Mouse (Mus musculus) forebrain, embryonic 16.5 days (tissue): Measurements from ENCODE around the gene Bhlha9. TPM values are rescaled to one million over a fixed set of nuclear protein-coding genes. Genes with fewer than 3 reads are reported as not detected.

ENCODE experiments used
- ATAC-seq: fragments of 200-750 bp; cut with Nextera tagmentation; 2 replicates; pipeline ENCODE4 v1.8.0; 2017; ENCODE audit warnings: mild to moderate bottlenecking, moderate library complexity
- H3K27ac ChIP-seq: fragments of 300-500 bp; sonication (generic); 2 replicates; pipeline ENCODE4 v1.5.1; 2014; ENCODE audit warnings: low read length, control low read depth
- H3K27me3 ChIP-seq: fragments of 300-500 bp; sonication (generic); replicated peaks from 2 replicates; pipeline ENCODE4 v1.6.1; 2014; ENCODE audit warnings: low read length; ENCODE audit not compliant: control insufficient read depth, insufficient read depth
- H3K36me3 ChIP-seq: fragments of 300-500 bp; sonication (generic); 2 replicates; pipeline ENCODE4 v1.6.1; 2014; ENCODE audit not compliant: control insufficient read depth, insufficient read depth
- H3K4me1 ChIP-seq: fragments of 300-500 bp; sonication (generic); replicated peaks from 2 replicates; pipeline ENCODE4 v1.6.1; 2014; ENCODE audit warnings: low read length; ENCODE audit not compliant: control insufficient read depth, insufficient read depth
- H3K4me2 ChIP-seq: fragments of 300-500 bp; sonication (generic); 2 replicates; pipeline ENCODE4 v1.6.1; 2014; ENCODE audit warnings: mild to moderate bottlenecking, low read length, control low read depth
- H3K4me3 ChIP-seq: fragments of 300-500 bp; sonication (generic); replicated peaks from 2 replicates; pipeline ENCODE4 v1.5.1; 2014; ENCODE audit warnings: mild to moderate bottlenecking, low read length, control low read depth
- H3K9ac ChIP-seq: fragments of 300-500 bp; sonication (generic); replicated peaks from 2 replicates; pipeline ENCODE4 v1.6.1; 2014; ENCODE audit warnings: low read depth, low read length, control low read depth
- H3K9me3 ChIP-seq: fragments of 300-500 bp; sonication (generic); 2 replicates; pipeline ENCODE4 v1.6.1; 2016; ENCODE audit warnings: low read length; ENCODE audit not compliant: control insufficient read depth
- WGBS: fragments of 180-500 bp; shearing (Covaris S2); extraction: QIAGEN DNeasy Blood & Tissue Kit; methylation state at CpG from one replicate; pipeline ENCODE4 v1.1.7; 2014; 5-methylcytosine and 5-hydroxymethylcytosine counted together
- polyA plus RNA-seq: library from polyadenylated mRNA; unstranded; fragments of >200 nt; fragmentation: Nextera tagmentation; extraction: Ambion mirVana; gene quantifications from 2 replicates; pipeline ENCODE4 v1.2.1, GENCODE M21; 2015

Gene Bhlha9
- polyA plus RNA-seq, 1 experiment from 2014 or later: 1.3 TPM

GRCm38 (mm10) chr11:76640231-76640630 is 32.0 kb upstream of the Bhlha9 start:
- WGBS: 64% methylated on average over 4 of the region's 4 CpGs
- H3K36me3 ChIP-seq: no peaks in the 10 kb centered on the region
- no peak overlapping the region for H3K4me2 ChIP-seq
- no peak for ATAC-seq
- peaks cover 13% of the 10 kb centered on the region for H3K4me1 ChIP-seq
- H3K9ac ChIP-seq: no peak overlapping the region
- peaks cover 2% of the 10 kb centered on the region; the same call in 1 of the 2 replicates for H3K27me3 ChIP-seq
- no peaks in the 10 kb centered on the region for H3K9me3 ChIP-seq
- no peak overlapping the region for H3K4me3 ChIP-seq
- H3K27ac ChIP-seq: no peak overlapping the region

GRCm38 (mm10) chr11:76644257-76644656 is 28.0 kb upstream of the Bhlha9 start:
- 27% methylated on average over 6 of the region's 6 CpGs for WGBS
- Histone ChIP-seq H3K9me3 (no peaks in the 10 kb centered on the region), H3K4me3 (no peak overlapping the region), H3K4me2 (no peak overlapping the region), H3K9ac (no peak overlapping the region), H3K4me1 (peaks cover 27% of the 10 kb centered on the region), H3K36me3 (no peaks in the 10 kb centered on the region), H3K27ac (no peak overlapping the region), H3K27me3 (peaks cover 8% of the 10 kb centered on the region)
- ATAC-seq: no peak

GRCm38 (mm10) chr11:76645036-76645435 is 27.2 kb upstream of the Bhlha9 start:
- 76% methylated on average over 9 of the region's 9 CpGs for WGBS
- no peak for ATAC-seq
- Histone ChIP-seq H3K4me1 (peaks cover 22% of the 10 kb centered on the region), H3K9ac (no peak overlapping the region), H3K27ac (no peak overlapping the region), H3K4me2 (no peak overlapping the region), H3K4me3 (no peak overlapping the region), H3K9me3 (no peaks in the 10 kb centered on the region), H3K27me3 (peaks cover 8% of the 10 kb centered on the region), H3K36me3 (no peaks in the 10 kb centered on the region)

GRCm38 (mm10) chr11:76645955-76646354 is 26.3 kb upstream of the Bhlha9 start:
- peak overlapping the region; percentile 44 for H3K4me2 ChIP-seq
- peak overlapping the region; percentile 30 for H3K4me3 ChIP-seq
- peaks cover 22% of the 10 kb centered on the region for H3K4me1 ChIP-seq
- H3K27ac ChIP-seq: no peak overlapping the region
- ATAC-seq: peak; percentile 76
- H3K27me3 ChIP-seq: peaks cover 12% of the 10 kb centered on the region
- under 1% methylated on average over 19 of the region's 19 CpGs for WGBS
- peak overlapping the region; percentile 31; the same call in 1 of the 2 replicates for H3K9ac ChIP-seq
- no peaks in the 10 kb centered on the region for H3K36me3 ChIP-seq
- no peaks in the 10 kb centered on the region for H3K9me3 ChIP-seq

GRCm38 (mm10) chr11:76647062-76647461 is 25.2 kb upstream of the Bhlha9 start:
- Histone ChIP-seq H3K4me1 (peaks cover 22% of the 10 kb centered on the region), H3K9ac (no peak overlapping the region), H3K4me2 (peak overlapping the region; percentile 40), H3K27ac (peak overlapping the region; percentile 41; the same call in 1 of the 2 replicates), H3K27me3 (peaks cover 12% of the 10 kb centered on the region), H3K4me3 (peak overlapping the region; percentile 13; the same call in 1 of the 2 replicates), H3K9me3 (no peaks in the 10 kb centered on the region), H3K36me3 (no peaks in the 10 kb centered on the region)
- peak; percentile 83 for ATAC-seq
- WGBS: 0% methylated on average over 7 of the region's 7 CpGs

- H3K9ac ChIP-seq: no peak overlapping the region
These were observed 24.8 kb upstream of the Bhlha9 start for GRCm38 (mm10) chr11:76647500-76647899.

GRCm38 (mm10) chr11:76650862-76651560 is 21.3 kb upstream of the Bhlha9 start:
- Histone ChIP-seq H3K27ac (no peak overlapping the region), H3K27me3 (peaks cover 15% of the 10 kb centered on the region), H3K9ac (no peak overlapping the region), H3K36me3 (no peaks in the 10 kb centered on the region), H3K4me1 (peaks cover 13% of the 10 kb centered on the region), H3K4me3 (no peak overlapping the region), H3K9me3 (no peaks in the 10 kb centered on the region), H3K4me2 (no peak overlapping the region)
- 53% methylated on average over 11 of the region's 14 CpGs for WGBS
- no peak for ATAC-seq

More at GRCm38 (mm10) chr11:76647500-76647899, 24.8 kb upstream of the Bhlha9 start:
- no peaks in the 10 kb centered on the region for H3K9me3 ChIP-seq
- H3K27ac ChIP-seq: peak overlapping the region; percentile 41; the same call in 1 of the 2 replicates
- peaks cover 22% of the 10 kb centered on the region for H3K4me1 ChIP-seq
- ATAC-seq: peak; percentile 79
- H3K27me3 ChIP-seq: peaks cover 14% of the 10 kb centered on the region; the same call in 1 of the 2 replicates
- no peaks in the 10 kb centered on the region for H3K36me3 ChIP-seq
- H3K4me3 ChIP-seq: peak overlapping the region; percentile 13; the same call in 1 of the 2 replicates
- peak overlapping the region; percentile 40 for H3K4me2 ChIP-seq
- WGBS: 5% methylated on average over 9 of the region's 9 CpGs

GRCm38 (mm10) chr11:76652838-76653334 is 19.4 kb upstream of the Bhlha9 start:
- no peaks in the 10 kb centered on the region for H3K4me1 ChIP-seq
- H3K27ac ChIP-seq: no peak overlapping the region
- H3K9me3 ChIP-seq: no peaks in the 10 kb centered on the region
- H3K4me2 ChIP-seq: no peak overlapping the region
- H3K9ac ChIP-seq: no peak overlapping the region
- H3K4me3 ChIP-seq: no peak overlapping the region
- WGBS: 51% methylated on average over 3 of the region's 3 CpGs
- no peak for ATAC-seq
- H3K36me3 ChIP-seq: no peaks in the 10 kb centered on the region
- H3K27me3 ChIP-seq: peaks cover 15% of the 10 kb centered on the region

GRCm38 (mm10) chr11:76655106-76655505 is 17.2 kb upstream of the Bhlha9 start:
- Histone ChIP-seq H3K9ac (no peak overlapping the region), H3K4me3 (no peak overlapping the region), H3K36me3 (no peaks in the 10 kb centered on the region), H3K4me1 (no peaks in the 10 kb centered on the region), H3K27ac (no peak overlapping the region), H3K9me3 (no peaks in the 10 kb centered on the region), H3K27me3 (peaks cover 9% of the 10 kb centered on the region), H3K4me2 (no peak overlapping the region)
- no peak for ATAC-seq
- WGBS: 8% methylated on average over 10 of the region's 10 CpGs
